Mouse (Mus musculus): ENCODE results near the gene Ppp2ca. TPM values are rescaled to one million over a fixed set of nuclear protein-coding genes. Genes with fewer than 3 reads are reported as not detected.
"Not testable (repeated sequence)": the region's sequence is repeated elsewhere in the genome, so short reads cannot be mapped to it uniquely, and the experiment has no call there.

Ppp2ca gene
- polyA plus RNA-seq, 1 experiment: 54.7 TPM

DNA sequence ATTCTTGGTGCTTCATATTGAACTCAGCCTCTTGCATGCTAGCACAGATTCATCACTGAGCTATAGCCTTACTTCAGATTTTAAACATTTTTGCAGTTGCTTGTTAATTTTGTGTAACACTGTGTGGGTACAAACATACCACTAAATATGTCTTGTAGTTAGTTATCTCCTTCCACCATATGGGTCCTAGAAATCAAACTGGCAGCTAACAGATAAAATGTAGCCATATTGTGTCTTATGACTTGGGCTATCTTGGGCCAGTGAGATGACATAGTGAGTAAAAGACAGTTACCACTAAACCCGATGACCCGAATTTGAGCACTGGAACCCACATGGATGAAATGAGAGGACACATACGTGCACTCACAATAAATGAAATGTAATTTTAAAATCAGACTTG lies 17.0 kb downstream of the Ppp2ca start:
- WGBS: 97% methylated on average over 3 of the region's 3 CpGs
- H3K27ac ChIP-seq (ENCODE audit: control insufficient read depth, insufficient read depth, low read length): no peak overlapping the region
- no peak for DNase-seq

DNA sequence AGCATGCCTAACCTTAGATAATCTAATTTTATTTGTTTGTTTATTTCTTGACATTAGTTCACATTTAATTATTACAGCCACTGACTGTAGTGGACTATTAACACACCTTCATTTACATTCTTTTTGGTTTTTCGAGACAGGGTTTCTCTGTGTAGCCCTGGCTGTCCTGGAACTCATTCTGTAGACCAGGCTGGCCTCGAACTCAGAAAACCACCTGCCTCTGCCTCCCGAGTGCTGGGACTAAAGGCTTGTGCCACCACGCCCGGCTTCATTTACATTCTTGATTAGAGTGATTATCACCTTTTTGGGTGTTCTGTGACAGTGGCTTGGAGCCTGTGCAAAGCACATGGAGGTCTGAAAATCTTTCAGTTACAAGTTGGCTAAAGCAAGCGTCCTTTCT lies 17.6 kb downstream of the Ppp2ca start:
- not testable (repeated sequence) for DNase-seq; H3K4me3 ChIP-seq (ENCODE audit: control insufficient read depth, insufficient read depth, low read length); H3K27me3 ChIP-seq (ENCODE audit: control insufficient read depth, insufficient read depth, low read length); H3K4me1 ChIP-seq (replicated peaks; ENCODE audit: control insufficient read depth, insufficient read depth, low read length); H3K27ac ChIP-seq (ENCODE audit: control insufficient read depth, insufficient read depth, low read length)
- H3K36me3 ChIP-seq (ENCODE audit: control insufficient read depth, insufficient read depth, low read length): peaks cover 79% of the 10 kb centered on the region
- 95% methylated on average over 6 of the region's 6 CpGs for WGBS

More for the DNA sequence above, 17.0 kb downstream of the Ppp2ca start:
- peaks cover 74% of the 10 kb centered on the region for H3K36me3 ChIP-seq (ENCODE audit: control insufficient read depth, insufficient read depth, low read length)
- H3K27me3 ChIP-seq (ENCODE audit: control insufficient read depth, insufficient read depth, low read length): no peaks in the 10 kb centered on the region
- H3K4me3 ChIP-seq (ENCODE audit: control insufficient read depth, insufficient read depth, low read length): no peak overlapping the region
- H3K4me1 ChIP-seq (replicated peaks; ENCODE audit: control insufficient read depth, insufficient read depth, low read length): no peaks in the 10 kb centered on the region
- TF ChIP-seq POLR2A (IDR thresholded peaks at IDR 0.05; ENCODE audit: control insufficient read depth, extremely low read depth, insufficient read depth, low read length, poor library complexity) (no peak), CTCF (IDR thresholded peaks at IDR 0.05; ENCODE audit: borderline replicate concordance, control insufficient read depth, extremely low read depth, insufficient read depth, low read length, poor library complexity) (no peak)

DNA sequence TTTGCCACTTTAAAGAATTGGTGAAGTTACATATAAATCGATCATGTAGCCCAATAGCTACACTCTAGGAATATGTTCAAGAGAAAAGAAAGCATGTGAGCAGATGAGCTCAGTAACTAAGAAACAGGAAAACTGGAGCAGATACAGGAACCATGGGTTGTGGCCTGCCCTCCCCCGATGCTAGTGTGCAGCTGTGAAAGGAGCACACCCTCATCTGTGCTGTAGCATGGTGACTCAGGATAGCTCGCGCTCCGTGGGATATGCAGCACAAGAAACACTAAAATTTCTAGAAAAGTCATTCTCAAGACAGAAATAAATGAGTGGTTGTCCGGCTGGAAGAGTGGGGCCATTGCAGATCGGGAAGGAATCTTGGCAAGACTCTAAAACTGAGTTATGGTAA lies 18.7 kb downstream of the Ppp2ca start:
- WGBS: 73% methylated on average over 7 of the region's 7 CpGs

DNA sequence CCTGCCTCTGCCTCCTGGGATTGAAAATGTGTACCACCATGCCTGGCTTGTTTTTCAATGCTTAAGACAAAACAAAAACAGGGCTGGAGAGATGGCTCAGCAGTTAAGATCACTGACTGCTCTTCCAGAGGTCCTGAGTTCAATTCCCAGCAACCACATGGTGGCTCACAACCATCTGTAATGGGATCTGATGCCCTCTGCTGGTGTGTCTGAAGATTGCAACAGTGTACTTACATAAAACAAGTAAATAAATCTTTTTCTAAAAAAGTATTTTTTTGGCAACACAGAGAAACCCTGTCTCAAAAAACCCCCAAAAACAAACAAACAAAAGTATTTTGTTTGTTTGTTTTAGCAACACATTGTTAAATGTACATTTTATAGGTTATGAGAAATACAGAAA lies 21.9 kb downstream of the Ppp2ca start:
- not testable (repeated sequence) for DNase-seq; H3K27ac ChIP-seq (ENCODE audit: control insufficient read depth, insufficient read depth, low read length); H3K27me3 ChIP-seq (ENCODE audit: control insufficient read depth, insufficient read depth, low read length); H3K4me3 ChIP-seq (ENCODE audit: control insufficient read depth, insufficient read depth, low read length); H3K4me1 ChIP-seq (replicated peaks; ENCODE audit: control insufficient read depth, insufficient read depth, low read length)
- H3K36me3 ChIP-seq (ENCODE audit: control insufficient read depth, insufficient read depth, low read length): peaks cover 92% of the 10 kb centered on the region

More for the DNA sequence above, 18.7 kb downstream of the Ppp2ca start:
- Histone ChIP-seq H3K27ac (ENCODE audit: control insufficient read depth, insufficient read depth, low read length) (no peak overlapping the region), H3K27me3 (ENCODE audit: control insufficient read depth, insufficient read depth, low read length) (no peaks in the 10 kb centered on the region), H3K36me3 (ENCODE audit: control insufficient read depth, insufficient read depth, low read length) (peaks cover 90% of the 10 kb centered on the region), H3K4me1 (replicated peaks; ENCODE audit: control insufficient read depth, insufficient read depth, low read length) (no peaks in the 10 kb centered on the region), H3K4me3 (ENCODE audit: control insufficient read depth, insufficient read depth, low read length) (no peak overlapping the region)
- no peak for DNase-seq
- TF ChIP-seq CTCF (IDR thresholded peaks at IDR 0.05; ENCODE audit: borderline replicate concordance, control insufficient read depth, extremely low read depth, insufficient read depth, low read length, poor library complexity) (no peak), POLR2A (IDR thresholded peaks at IDR 0.05; ENCODE audit: control insufficient read depth, extremely low read depth, insufficient read depth, low read length, poor library complexity) (no peak)

DNA sequence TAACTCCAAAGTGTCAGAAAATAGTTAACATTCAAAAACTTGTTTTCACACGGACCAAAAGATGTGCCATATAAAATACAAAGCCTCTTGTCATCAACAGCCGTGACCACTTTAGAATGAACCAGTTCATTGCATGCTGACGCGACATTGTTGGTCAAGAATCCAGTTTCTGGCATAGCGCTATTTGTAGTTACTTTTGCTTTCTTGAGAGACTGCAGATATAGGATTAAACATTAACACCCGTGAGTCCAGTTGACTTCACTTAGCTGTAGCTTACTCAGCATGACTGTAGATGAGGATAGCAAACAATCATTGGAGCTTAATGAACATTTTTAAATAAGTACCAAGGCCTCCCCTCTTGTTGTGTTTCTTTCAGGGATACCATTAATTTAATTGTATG lies 23.6 kb downstream of the Ppp2ca start:
- DNase-seq: no peak
- 95% methylated on average over 6 of the region's 6 CpGs for WGBS
- H3K27me3 ChIP-seq (ENCODE audit: control insufficient read depth, insufficient read depth, low read length): no peaks in the 10 kb centered on the region

DNA sequence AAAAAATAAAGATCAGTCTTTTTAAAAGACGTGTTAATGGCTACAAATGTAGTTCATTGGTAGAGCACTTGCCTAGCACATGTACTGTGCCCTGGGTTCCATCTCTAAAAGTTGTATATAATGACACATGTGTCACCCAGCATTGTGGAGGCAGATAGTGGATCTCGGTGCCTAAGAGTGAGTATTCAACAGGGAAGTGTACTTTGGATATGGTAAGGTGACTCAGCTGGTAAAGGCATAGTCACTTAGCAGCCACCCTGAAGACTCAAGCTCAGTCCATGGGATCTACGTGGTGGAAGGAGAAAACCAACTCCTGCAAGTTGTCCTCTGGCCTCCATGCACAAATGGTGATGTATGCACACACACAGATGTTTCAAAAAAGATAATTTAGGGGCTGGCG lies 26.0 kb downstream of the Ppp2ca start:
- Histone ChIP-seq H3K27me3 (ENCODE audit: control insufficient read depth, insufficient read depth, low read length) (no peaks in the 10 kb centered on the region), H3K4me1 (replicated peaks; ENCODE audit: control insufficient read depth, insufficient read depth, low read length) (peaks cover 5% of the 10 kb centered on the region), H3K4me3 (ENCODE audit: control insufficient read depth, insufficient read depth, low read length) (no peak overlapping the region), H3K27ac (ENCODE audit: control insufficient read depth, insufficient read depth, low read length) (no peak overlapping the region), H3K36me3 (ENCODE audit: control insufficient read depth, insufficient read depth, low read length) (peaks cover 54% of the 10 kb centered on the region)
- TF ChIP-seq CTCF (IDR thresholded peaks at IDR 0.05; ENCODE audit: borderline replicate concordance, control insufficient read depth, extremely low read depth, insufficient read depth, low read length, poor library complexity): no peak
- DNase-seq: no peak
- WGBS: 96% methylated on average over 4 of the region's 4 CpGs

More for the DNA sequence above, 23.6 kb downstream of the Ppp2ca start:
- no peak overlapping the region for H3K27ac ChIP-seq (ENCODE audit: control insufficient read depth, insufficient read depth, low read length)
- TF ChIP-seq CTCF (IDR thresholded peaks at IDR 0.05; ENCODE audit: borderline replicate concordance, control insufficient read depth, extremely low read depth, insufficient read depth, low read length, poor library complexity) (no peak), POLR2A (IDR thresholded peaks at IDR 0.05; ENCODE audit: control insufficient read depth, extremely low read depth, insufficient read depth, low read length, poor library complexity) (no peak)
- no peak overlapping the region for H3K4me3 ChIP-seq (ENCODE audit: control insufficient read depth, insufficient read depth, low read length)
- peaks cover 4% of the 10 kb centered on the region for H3K4me1 ChIP-seq (replicated peaks; ENCODE audit: control insufficient read depth, insufficient read depth, low read length)
- peaks cover 78% of the 10 kb centered on the region for H3K36me3 ChIP-seq (ENCODE audit: control insufficient read depth, insufficient read depth, low read length)

DNA sequence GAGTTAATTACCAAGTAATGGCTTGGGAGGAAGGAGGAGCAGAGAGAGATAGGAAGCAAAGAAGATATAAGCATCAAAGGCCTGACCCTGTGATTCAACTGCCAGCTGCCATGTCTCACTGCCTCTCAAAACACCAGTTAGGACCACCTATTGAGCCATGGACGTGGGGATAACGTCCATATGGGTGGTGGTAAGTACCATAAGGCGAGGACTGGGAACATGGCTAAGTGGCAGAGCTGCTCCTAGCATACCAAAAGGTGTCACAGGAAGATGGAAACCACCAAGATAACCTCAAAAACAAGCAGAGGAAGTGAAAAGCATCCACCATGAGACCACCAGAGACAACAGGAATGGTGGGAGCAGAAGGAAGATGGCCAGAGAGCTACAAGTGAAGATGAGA lies 28.7 kb downstream of the Ppp2ca start:
- Histone ChIP-seq H3K36me3 (ENCODE audit: control insufficient read depth, insufficient read depth, low read length) (peaks cover 28% of the 10 kb centered on the region), H3K27me3 (ENCODE audit: control insufficient read depth, insufficient read depth, low read length) (no peaks in the 10 kb centered on the region), H3K4me1 (replicated peaks; ENCODE audit: control insufficient read depth, insufficient read depth, low read length) (peaks cover 5% of the 10 kb centered on the region), H3K4me3 (ENCODE audit: control insufficient read depth, insufficient read depth, low read length) (no peak overlapping the region), H3K27ac (ENCODE audit: control insufficient read depth, insufficient read depth, low read length) (no peak overlapping the region)
- no peak for DNase-seq
- 39% methylated on average over 3 of the region's 3 CpGs for WGBS
- TF ChIP-seq POLR2A (IDR thresholded peaks at IDR 0.05; ENCODE audit: control insufficient read depth, extremely low read depth, insufficient read depth, low read length, poor library complexity) (no peak), CTCF (IDR thresholded peaks at IDR 0.05; ENCODE audit: borderline replicate concordance, control insufficient read depth, extremely low read depth, insufficient read depth, low read length, poor library complexity) (no peak)

Measured in thymus, adult 2 months (tissue).